Mouse (Mus musculus) heart, embryonic 15.5 days (tissue): ENCODE data around the gene BC052040. TPM values are rescaled to one million over a fixed set of nuclear protein-coding genes. Genes with fewer than 3 reads are reported as not detected.
A peak's percentile ranks its signal among the peaks of the same experiment; 100 is the strongest.

Experiments used
- ATAC-seq: fragments of 200-750 bp; cut with Nextera tagmentation; replicated peaks from 2 replicates; pipeline ENCODE4 v1.8.0; 2017; ENCODE audit warnings: low read depth, moderate TSS enrichment; ENCODE audit not compliant: insufficient number of reproducible peaks, insufficient read depth, low FRiP score
- H3K27ac ChIP-seq: fragments of 300-500 bp; sonication (generic); 2 replicates; pipeline ENCODE4 v1.5.1; 2015; ENCODE audit warnings: mild to moderate bottlenecking, inconsistent platforms
- H3K27me3 ChIP-seq: fragments of 300-500 bp; sonication (generic); 2 replicates; pipeline ENCODE4 v1.6.1; 2015; ENCODE audit warnings: inconsistent platforms
- H3K36me3 ChIP-seq: fragments of 300-500 bp; sonication (generic); 2 replicates; pipeline ENCODE4 v1.6.1; 2015; ENCODE audit warnings: mild to moderate bottlenecking, inconsistent platforms
- H3K4me1 ChIP-seq: fragments of 300-500 bp; sonication (generic); replicated peaks from 2 replicates; pipeline ENCODE4 v1.6.1; 2015; ENCODE audit warnings: inconsistent platforms
- H3K4me2 ChIP-seq: fragments of 300-500 bp; sonication (generic); 2 replicates; pipeline ENCODE4 v1.6.1; 2015; ENCODE audit warnings: inconsistent platforms, mild to moderate bottlenecking, moderate library complexity
- H3K4me3 ChIP-seq: fragments of 300-500 bp; sonication (generic); 2 replicates; pipeline ENCODE4 v1.5.1; 2015; ENCODE audit warnings: mild to moderate bottlenecking, inconsistent platforms
- H3K9ac ChIP-seq: fragments of 300-500 bp; sonication (generic); 2 replicates; pipeline ENCODE4 v1.6.1; 2015; ENCODE audit warnings: mild to moderate bottlenecking, inconsistent platforms
- H3K9me3 ChIP-seq: fragments of 300-500 bp; sonication (generic); replicated peaks from 2 replicates; pipeline ENCODE4 v1.6.1; 2016; ENCODE audit warnings: inconsistent platforms
- WGBS: fragments of 180-500 bp; shearing (Covaris S2); methylation state at CpG from one replicate; pipeline ENCODE4 v1.1.7; 2015; ENCODE audit warnings: mixed read lengths; 5-methylcytosine and 5-hydroxymethylcytosine counted together
- polyA plus RNA-seq: library from polyadenylated mRNA; unstranded; fragments of >200 nt; fragmentation: Nextera tagmentation; extraction: Ambion mirVana; gene quantifications from 2 replicates; pipeline ENCODE4 v1.2.1, GENCODE M21; 2015

BC052040 gene
- polyA plus RNA-seq, 1 experiment from 2014 or later: 9.8 TPM

DNA sequence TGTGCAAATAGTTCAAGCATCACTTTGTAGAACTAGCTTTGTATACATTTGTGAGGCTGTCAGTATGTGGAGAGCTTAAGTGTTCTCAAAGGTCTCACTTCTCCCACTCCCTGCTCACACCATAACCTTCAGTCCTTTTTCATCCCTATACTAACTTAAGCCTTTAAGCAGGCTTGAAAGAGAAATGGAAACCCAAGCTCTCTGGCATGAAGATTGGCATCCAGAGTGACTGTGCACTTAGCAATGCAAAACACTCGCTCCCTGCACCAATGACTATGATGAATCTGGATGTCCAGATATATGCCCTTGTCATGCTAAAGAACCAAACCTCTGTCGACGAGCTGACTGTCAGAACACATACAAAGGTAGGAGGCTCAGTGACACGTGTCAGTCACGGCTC is 6.7 kb upstream of the BC052040 start:
- H3K9ac ChIP-seq: no peak overlapping the region
- 46% methylated on average over 5 of the region's 5 CpGs for WGBS
- no peaks in the 10 kb centered on the region for H3K36me3 ChIP-seq
- no peaks in the 10 kb centered on the region for H3K9me3 ChIP-seq
- H3K4me2 ChIP-seq: no peak overlapping the region
- no peak overlapping the region for H3K4me3 ChIP-seq
- H3K27ac ChIP-seq: no peak overlapping the region
- no peaks in the 10 kb centered on the region for H3K27me3 ChIP-seq
- H3K4me1 ChIP-seq: peaks cover 2% of the 10 kb centered on the region; the same call in 1 of the 2 replicates
- ATAC-seq: no peak

DNA sequence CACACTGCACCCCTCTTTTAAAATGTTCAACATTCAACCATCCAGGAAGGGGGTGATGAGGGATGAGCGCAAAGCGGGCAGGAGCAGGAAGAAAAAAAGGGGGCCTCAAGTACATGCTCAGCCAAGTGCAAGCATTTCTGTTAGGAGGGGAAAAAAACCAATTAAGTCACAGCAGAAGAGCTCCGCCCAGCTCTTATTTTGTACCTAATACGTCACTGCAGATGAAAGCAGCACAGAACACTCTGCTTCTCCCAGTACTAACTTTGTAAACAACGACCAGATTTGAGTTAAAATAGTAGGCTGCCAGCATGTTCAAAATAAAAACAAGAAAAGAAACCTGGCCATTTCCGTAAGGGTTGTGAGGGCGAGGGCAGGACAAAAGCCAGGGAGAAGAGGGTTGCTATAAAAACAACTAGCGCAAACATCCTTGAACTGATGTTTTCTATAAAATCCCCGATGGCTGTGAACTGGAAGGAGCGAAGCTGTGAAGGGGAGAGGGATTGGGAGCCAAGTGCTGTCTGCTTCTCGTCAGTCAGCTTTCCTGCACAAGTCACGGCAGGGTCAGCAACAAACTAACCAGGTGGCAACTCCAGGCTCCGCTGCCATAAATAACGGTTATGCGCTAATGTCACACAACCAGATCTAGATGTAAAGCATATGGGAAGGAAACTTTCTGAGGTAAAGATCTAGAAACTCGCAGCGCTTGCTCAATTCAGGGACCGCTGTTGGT is 2.2 kb upstream of the BC052040 start:
- H3K27ac ChIP-seq: peak overlapping the region; percentile 28; the same call in 1 of the 2 replicates
- 38% methylated on average over 18 of the region's 18 CpGs for WGBS
- 0 out of 2 replicates have a peak overlapping the region, but pooled peaks have one; percentile 4 for H3K9ac ChIP-seq
- peaks cover 15% of the 10 kb centered on the region for H3K4me1 ChIP-seq
- H3K36me3 ChIP-seq: no peaks in the 10 kb centered on the region
- peak overlapping the region; percentile 20; the same call in 1 of the 2 replicates for H3K4me3 ChIP-seq
- no peak for ATAC-seq
- H3K9me3 ChIP-seq: no peaks in the 10 kb centered on the region
- peak overlapping the region; percentile 47 for H3K4me2 ChIP-seq
- H3K27me3 ChIP-seq: no peaks in the 10 kb centered on the region

DNA sequence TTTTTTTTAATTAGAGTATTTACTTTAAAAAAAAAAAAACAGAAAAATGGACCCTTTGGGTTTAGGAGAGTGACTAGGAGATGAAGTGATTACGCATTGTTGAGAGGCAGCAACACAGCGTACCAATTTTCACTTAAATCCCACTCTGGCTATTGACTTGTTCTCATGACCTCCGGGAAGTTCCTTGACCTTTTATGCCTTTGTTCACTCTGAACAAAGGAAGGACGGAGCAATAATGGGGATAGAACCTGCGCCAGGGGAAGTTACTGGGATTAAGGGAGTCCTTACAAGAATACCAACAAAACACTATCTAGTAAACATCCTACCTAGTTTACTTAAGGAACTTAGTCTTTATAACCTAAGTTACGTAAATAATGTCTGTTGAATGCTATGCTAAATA is 1.5 kb upstream of the BC052040 start:
- ATAC-seq: no peak
- H3K9me3 ChIP-seq: no peaks in the 10 kb centered on the region
- H3K9ac ChIP-seq: no peak overlapping the region
- WGBS: 66% methylated on average over 6 of the region's 6 CpGs
- no peaks in the 10 kb centered on the region for H3K36me3 ChIP-seq
- H3K27me3 ChIP-seq: no peaks in the 10 kb centered on the region
- H3K4me1 ChIP-seq: peaks cover 15% of the 10 kb centered on the region
- peak overlapping the region; percentile 47; the same call in 1 of the 2 replicates for H3K4me2 ChIP-seq
- no peak overlapping the region for H3K27ac ChIP-seq
- no peak overlapping the region for H3K4me3 ChIP-seq

DNA sequence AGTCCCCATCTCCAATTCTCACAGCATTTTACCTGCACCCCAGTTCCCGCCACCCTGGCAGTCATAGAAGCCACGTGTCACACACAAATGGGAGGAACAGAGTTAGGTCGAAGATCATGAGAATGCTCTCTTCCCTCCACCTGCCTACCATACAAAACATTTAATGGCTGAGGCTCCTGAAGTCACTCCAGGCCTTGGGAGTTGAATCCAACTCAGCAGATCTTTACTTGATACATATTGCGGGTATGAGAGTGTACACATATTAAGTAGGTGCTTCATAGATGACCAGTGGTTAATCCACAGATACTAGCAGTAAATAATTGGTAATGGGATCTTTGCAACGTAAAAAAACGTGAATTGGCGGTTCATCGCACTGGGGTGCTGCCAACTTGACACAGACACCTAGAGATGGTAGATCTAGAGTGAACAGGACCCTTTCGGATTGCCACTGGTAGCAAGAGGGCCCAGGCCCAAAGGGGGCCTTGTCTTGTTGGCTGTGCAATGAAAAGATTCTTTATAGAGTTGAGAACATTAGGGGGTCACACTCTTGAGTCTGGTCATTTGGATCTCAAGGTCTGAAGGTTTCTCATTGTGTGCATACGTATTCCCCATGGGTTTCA is 583 bp downstream of the BC052040 start:
- Histone ChIP-seq H3K36me3 (no peaks in the 10 kb centered on the region), H3K9ac (peak overlapping the region; percentile 67), H3K4me1 (peaks cover 15% of the 10 kb centered on the region), H3K4me2 (peak overlapping the region; percentile 68), H3K27ac (peak overlapping the region; percentile 38; the same call in 1 of the 2 replicates), H3K9me3 (no peaks in the 10 kb centered on the region), H3K27me3 (no peaks in the 10 kb centered on the region), H3K4me3 (peak overlapping the region; percentile 70)
- WGBS: 65% methylated on average over 10 of the region's 10 CpGs
- ATAC-seq: no peak

DNA sequence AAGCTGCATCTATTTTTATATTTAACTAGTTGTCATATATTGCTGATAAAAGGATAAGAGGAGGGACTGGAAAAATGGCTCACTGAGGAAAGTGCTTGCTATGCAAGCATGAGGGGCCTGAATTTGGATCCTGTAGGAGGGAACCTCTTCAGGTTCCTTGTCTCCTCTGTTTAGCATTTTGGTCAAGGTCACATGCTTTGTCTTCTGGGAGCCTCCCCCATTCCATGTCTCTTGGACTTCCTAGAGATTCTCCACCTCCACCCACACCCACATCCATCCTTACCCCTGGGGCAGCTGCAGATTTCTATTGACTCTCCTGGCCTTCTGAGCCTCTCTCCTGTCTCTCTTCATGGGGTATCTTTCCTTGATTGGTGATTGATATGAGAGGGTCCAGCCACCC is 2.3 kb downstream of the BC052040 start:
- Histone ChIP-seq H3K9me3 (no peaks in the 10 kb centered on the region), H3K27me3 (no peaks in the 10 kb centered on the region), H3K4me3 (no peak overlapping the region), H3K36me3 (no peaks in the 10 kb centered on the region), H3K9ac (no peak overlapping the region), H3K4me2 (no peak overlapping the region), H3K4me1 (peaks cover 15% of the 10 kb centered on the region), H3K27ac (no peak overlapping the region)
- ATAC-seq: no peak

DNA sequence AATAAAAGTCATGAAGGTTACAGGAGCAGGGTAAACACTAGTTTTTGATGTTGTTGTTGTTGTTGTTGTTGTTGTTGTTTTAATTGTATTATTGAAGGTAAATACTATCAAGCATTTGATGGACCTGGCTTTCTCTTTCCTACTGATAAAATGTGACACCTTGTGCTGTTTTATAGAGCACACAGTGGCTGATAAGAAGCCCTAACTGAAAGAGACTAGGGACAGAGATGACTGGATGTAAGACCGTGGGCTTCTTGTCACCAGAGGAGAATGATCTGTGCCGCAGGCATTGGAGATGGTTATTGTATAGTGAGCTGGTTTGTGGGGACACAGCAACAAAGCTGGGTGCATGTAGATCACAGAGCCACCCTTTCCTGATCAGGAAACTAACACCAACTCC is 9.1 kb downstream of the BC052040 start:
- Histone ChIP-seq H3K4me1 (peaks cover 21% of the 10 kb centered on the region), H3K9me3 (no peaks in the 10 kb centered on the region), H3K4me2 (no peak overlapping the region), H3K9ac (no peak overlapping the region), H3K36me3 (no peaks in the 10 kb centered on the region), H3K27ac (no peak overlapping the region), H3K27me3 (no peaks in the 10 kb centered on the region), H3K4me3 (no peak overlapping the region)
- WGBS: 56% methylated on average over 2 of the region's 2 CpGs
- ATAC-seq: no peak

DNA sequence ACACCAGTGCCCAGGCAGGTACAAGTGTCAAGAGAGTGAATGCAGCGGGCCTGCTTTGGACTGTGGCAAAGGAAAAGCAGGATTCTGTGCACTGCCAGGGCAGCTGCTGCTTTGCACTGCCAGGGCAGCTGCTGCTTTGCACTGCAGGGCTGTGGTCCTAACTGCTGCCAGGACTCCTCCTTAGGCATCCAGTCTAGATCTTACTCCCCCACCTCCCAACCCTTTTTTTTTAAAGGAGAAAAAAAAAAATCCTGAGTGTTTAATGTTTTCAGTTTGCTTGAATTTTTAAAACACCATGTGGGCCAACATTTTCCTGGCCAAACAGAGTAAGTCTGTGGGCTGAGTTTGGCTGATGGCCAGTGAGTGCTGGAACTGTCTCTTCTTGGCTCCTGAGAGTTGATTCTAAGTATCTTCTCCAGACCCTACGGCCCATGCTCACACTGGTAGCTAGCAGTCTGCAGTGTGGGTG is 11.2 kb downstream of the BC052040 start:
- WGBS: 29% methylated on average over 2 of the region's 2 CpGs
- H3K4me2 ChIP-seq: no peak overlapping the region
- H3K9me3 ChIP-seq: no peaks in the 10 kb centered on the region
- H3K4me3 ChIP-seq: no peak overlapping the region
- peak overlapping the region; percentile 50 for H3K27ac ChIP-seq
- H3K4me1 ChIP-seq: peaks cover 28% of the 10 kb centered on the region
- no peak overlapping the region for H3K9ac ChIP-seq
- H3K36me3 ChIP-seq: no peaks in the 10 kb centered on the region
- H3K27me3 ChIP-seq: no peaks in the 10 kb centered on the region
- peak; percentile 64; the same call in 1 of the 2 replicates for ATAC-seq

DNA sequence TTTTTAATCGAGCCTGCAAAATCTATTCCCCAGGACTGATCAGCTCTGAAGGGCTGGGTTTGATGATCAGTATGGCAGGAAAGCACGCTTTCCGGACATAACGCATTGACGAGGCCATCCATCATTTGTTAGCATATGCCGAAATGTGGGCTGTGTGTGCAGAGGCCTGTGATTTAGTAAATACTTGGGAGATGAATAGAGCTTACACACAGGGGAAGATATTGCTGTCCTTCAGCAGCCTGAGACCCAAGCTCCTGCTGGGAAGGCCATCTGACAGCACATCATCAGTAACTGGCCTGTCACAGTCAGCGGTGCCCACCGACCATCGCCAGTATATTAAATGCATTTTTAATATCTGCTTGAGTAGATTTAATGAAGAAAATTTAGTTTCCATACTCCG is 15.5 kb downstream of the BC052040 start:
- no peaks in the 10 kb centered on the region for H3K9me3 ChIP-seq
- no peaks in the 10 kb centered on the region for H3K27me3 ChIP-seq
- no peak overlapping the region for H3K4me3 ChIP-seq
- H3K4me2 ChIP-seq: no peak overlapping the region
- peaks cover 16% of the 10 kb centered on the region for H3K4me1 ChIP-seq
- no peak overlapping the region for H3K9ac ChIP-seq
- H3K36me3 ChIP-seq: no peaks in the 10 kb centered on the region
- no peak overlapping the region for H3K27ac ChIP-seq
- no peak for ATAC-seq
- 78% methylated on average over 10 of the region's 10 CpGs for WGBS

DNA sequence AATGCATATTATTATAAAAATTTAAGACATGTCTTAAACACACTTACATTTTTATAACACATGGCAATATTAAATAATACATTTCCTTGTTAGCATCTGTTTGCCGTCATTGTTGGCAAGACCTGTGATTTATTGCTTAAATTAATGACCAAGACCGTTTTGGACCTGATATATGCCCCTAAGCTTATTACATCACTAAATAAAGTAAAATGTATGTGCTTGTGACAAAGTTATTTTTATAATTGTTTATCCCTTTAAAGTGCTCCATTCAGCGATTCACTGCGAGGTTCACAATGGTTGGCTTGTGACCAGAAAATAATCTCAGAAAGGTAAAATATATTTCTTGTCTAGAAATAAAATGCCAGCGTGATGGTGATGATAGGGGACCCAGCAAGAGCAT is 16.8 kb downstream of the BC052040 start:
- H3K27ac ChIP-seq: no peak overlapping the region
- H3K4me3 ChIP-seq: no peak overlapping the region
- no peak overlapping the region for H3K4me2 ChIP-seq
- H3K36me3 ChIP-seq: no peaks in the 10 kb centered on the region
- no peak for ATAC-seq
- peaks cover 10% of the 10 kb centered on the region for H3K4me1 ChIP-seq
- 81% methylated on average over 5 of the region's 5 CpGs for WGBS
- H3K27me3 ChIP-seq: no peaks in the 10 kb centered on the region
- no peak overlapping the region for H3K9ac ChIP-seq
- H3K9me3 ChIP-seq: no peaks in the 10 kb centered on the region

DNA sequence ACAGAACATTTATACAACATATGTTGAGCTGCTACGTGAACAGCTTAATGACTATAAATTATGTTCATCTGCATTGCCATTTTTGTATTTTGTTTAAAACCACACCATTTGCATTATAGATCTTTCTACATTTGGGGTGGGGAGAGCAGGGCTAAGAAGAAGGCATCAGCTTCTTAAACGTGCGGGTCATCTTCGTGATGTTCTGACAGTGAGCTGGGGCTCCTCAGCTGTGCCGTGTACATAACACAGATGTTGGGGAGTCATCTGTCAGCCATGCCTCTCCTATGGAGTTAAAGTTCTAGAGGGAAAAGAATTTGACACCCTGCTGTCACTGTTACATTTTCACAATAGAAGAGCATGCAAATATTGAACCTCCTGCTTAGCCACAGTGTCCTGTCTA is 19.2 kb downstream of the BC052040 start:
- Histone ChIP-seq H3K4me1 (peaks cover 11% of the 10 kb centered on the region), H3K4me3 (no peak overlapping the region), H3K27ac (no peak overlapping the region), H3K36me3 (no peaks in the 10 kb centered on the region), H3K9me3 (no peaks in the 10 kb centered on the region), H3K27me3 (no peaks in the 10 kb centered on the region), H3K9ac (no peak overlapping the region), H3K4me2 (no peak overlapping the region)
- no peak for ATAC-seq
- WGBS: 64% methylated on average over 5 of the region's 5 CpGs

DNA sequence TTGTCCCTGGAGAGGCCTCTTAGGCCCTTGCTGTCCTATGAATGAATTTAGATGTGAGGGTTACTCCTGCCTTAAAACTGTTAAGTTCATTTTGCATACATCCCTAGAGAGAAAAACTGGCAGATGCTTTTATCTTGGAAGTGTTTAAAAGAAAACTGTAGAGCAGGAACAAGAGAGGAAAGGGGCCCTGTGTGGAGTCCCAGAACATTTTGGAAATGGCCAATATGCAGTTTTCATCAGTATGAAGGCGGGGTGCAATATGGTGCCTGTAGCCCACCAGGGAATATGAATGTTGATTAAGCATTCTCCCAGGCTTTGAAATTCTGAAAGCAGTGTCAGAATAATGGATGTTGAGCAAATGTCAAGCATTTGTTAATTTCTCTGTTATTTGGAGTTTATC is 19.8 kb downstream of the BC052040 start:
- no peak overlapping the region for H3K9ac ChIP-seq
- H3K27ac ChIP-seq: no peak overlapping the region
- H3K36me3 ChIP-seq: no peaks in the 10 kb centered on the region
- 90% methylated on average over 1 of the region's 1 CpGs for WGBS
- no peak overlapping the region for H3K4me3 ChIP-seq
- no peak for ATAC-seq
- no peaks in the 10 kb centered on the region for H3K9me3 ChIP-seq
- H3K4me1 ChIP-seq: peaks cover 10% of the 10 kb centered on the region
- H3K4me2 ChIP-seq: no peak overlapping the region
- H3K27me3 ChIP-seq: no peaks in the 10 kb centered on the region

DNA sequence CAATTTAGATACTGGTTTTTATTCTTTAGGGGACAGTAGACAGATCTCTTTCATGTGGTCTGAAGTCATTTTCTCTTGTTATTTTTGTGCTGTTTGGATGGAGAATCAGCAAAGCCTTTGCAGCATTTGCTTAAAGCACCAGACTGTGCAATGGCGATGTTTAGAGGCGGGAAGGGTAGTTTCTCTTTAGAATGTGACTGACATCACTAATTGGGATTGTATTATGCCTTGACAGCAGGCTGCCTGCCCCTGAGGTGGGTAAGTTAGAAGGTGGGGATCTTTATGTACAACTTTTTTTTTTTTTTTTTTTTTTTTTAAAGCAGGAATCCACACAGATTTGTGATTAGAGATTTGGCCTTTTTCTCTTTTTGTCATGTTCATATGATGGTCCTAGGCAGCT is 20.6 kb downstream of the BC052040 start:
- 92% methylated on average over 2 of the region's 2 CpGs for WGBS
- Histone ChIP-seq H3K4me2 (no peak overlapping the region), H3K27ac (no peak overlapping the region), H3K4me1 (peaks cover 10% of the 10 kb centered on the region), H3K9ac (no peak overlapping the region), H3K36me3 (no peaks in the 10 kb centered on the region), H3K27me3 (no peaks in the 10 kb centered on the region), H3K4me3 (no peak overlapping the region), H3K9me3 (no peaks in the 10 kb centered on the region)
- ATAC-seq: no peak
